Mouse (Mus musculus) lung, embryonic 16.5 days (tissue): ENCODE measurements around the gene Pym1. TPM values are rescaled to one million over a fixed set of nuclear protein-coding genes. Genes with fewer than 3 reads are reported as not detected.
"Not testable (repeated sequence)": the region's sequence is repeated elsewhere in the genome, so short reads cannot be mapped to it uniquely, and the experiment has no call there.

Experiments used
- ATAC-seq: fragments of 200-750 bp; cut with Nextera tagmentation; 2 replicates; pipeline ENCODE4 v1.8.0; 2017; ENCODE audit warnings: low read depth, mild to moderate bottlenecking, moderate library complexity
- H3K27ac ChIP-seq: fragments of 300-500 bp; sonication (generic); 2 replicates; pipeline ENCODE4 v1.5.1; 2014; ENCODE audit warnings: mild to moderate bottlenecking, control low read depth, low read length
- H3K27me3 ChIP-seq: fragments of 300-500 bp; sonication (generic); 2 replicates; pipeline ENCODE4 v1.6.1; 2014; ENCODE audit warnings: low read depth, low read length, mixed read lengths; ENCODE audit not compliant: control insufficient read depth, insufficient read depth
- H3K36me3 ChIP-seq: fragments of 300-500 bp; sonication (generic); 2 replicates; pipeline ENCODE4 v1.6.1; 2014; ENCODE audit warnings: low read length; ENCODE audit not compliant: control insufficient read depth, insufficient read depth
- H3K4me1 ChIP-seq: fragments of 300-500 bp; sonication (generic); replicated peaks from 2 replicates; pipeline ENCODE4 v1.6.1; 2014; ENCODE audit warnings: low read length, mixed read lengths; ENCODE audit not compliant: control insufficient read depth, insufficient read depth
- H3K4me2 ChIP-seq: fragments of 300-500 bp; sonication (generic); 2 replicates; pipeline ENCODE4 v1.6.1; 2014; ENCODE audit warnings: low read depth, low read length, control low read depth
- H3K4me3 ChIP-seq: fragments of 300-500 bp; sonication (generic); 2 replicates; pipeline ENCODE4 v1.5.1; 2014; ENCODE audit warnings: mild to moderate bottlenecking, low read length, control low read depth
- H3K9ac ChIP-seq: fragments of 300-500 bp; sonication (generic); 2 replicates; pipeline ENCODE4 v1.6.1; 2014; ENCODE audit warnings: low read length, control low read depth
- H3K9me3 ChIP-seq: fragments of 300-500 bp; sonication (generic); 2 replicates; pipeline ENCODE4 v1.6.1; 2016; ENCODE audit warnings: low read length; ENCODE audit not compliant: control insufficient read depth
- WGBS: fragments of 180-500 bp; shearing (Covaris S2); extraction: QIAGEN DNeasy Blood & Tissue Kit; methylation state at CpG from one replicate; pipeline ENCODE4 v1.1.7; 2014; 5-methylcytosine and 5-hydroxymethylcytosine counted together
- polyA plus RNA-seq: library from polyadenylated mRNA; unstranded; fragments of >200 nt; fragmentation: Nextera tagmentation; extraction: Ambion mirVana; gene quantifications from 2 replicates; pipeline ENCODE4 v1.2.1, GENCODE M21; 2015

The Pym1 gene
- polyA plus RNA-seq, 1 experiment from 2014 or later, result 32.7 TPM

- no peak overlapping the region for H3K4me3 ChIP-seq
- 0 out of 2 replicates have a peak, but pooled peaks cover 2% of the 10 kb centered on the region for H3K36me3 ChIP-seq
- no peak overlapping the region for H3K27ac ChIP-seq
- H3K9me3 ChIP-seq, result no peaks in the 10 kb centered on the region
- peak; percentile 28; the same call in 1 of the 2 replicates for ATAC-seq
- H3K4me1 ChIP-seq, result no peaks in the 10 kb centered on the region
- 83% methylated on average over 19 of the region's 19 CpGs for WGBS
- H3K9ac ChIP-seq, result no peak overlapping the region
- H3K4me2 ChIP-seq, result no peak overlapping the region
- no peaks in the 10 kb centered on the region for H3K27me3 ChIP-seq
Measured at GRCm38 (mm10) chr10:128715559-128716537, 31.8 kb upstream of the Pym1 start.

GRCm38 (mm10) chr10:128725466-128725865, 22.2 kb upstream of the Pym1 start:
- 69% methylated on average over 3 of the region's 4 CpGs for WGBS
- H3K4me2 ChIP-seq, H3K9ac ChIP-seq, H3K27ac ChIP-seq, H3K4me1 ChIP-seq, H3K27me3 ChIP-seq, H3K9me3 ChIP-seq, H3K36me3 ChIP-seq, ATAC-seq, H3K4me3 ChIP-seq: not testable (repeated sequence)

- H3K4me3 ChIP-seq, result no peak overlapping the region
- no peaks in the 10 kb centered on the region for H3K27me3 ChIP-seq
- H3K4me2 ChIP-seq, result no peak overlapping the region
- ATAC-seq, result no peak
- H3K9me3 ChIP-seq, result no peaks in the 10 kb centered on the region
- H3K4me1 ChIP-seq, result no peaks in the 10 kb centered on the region
- peaks cover 2% of the 10 kb centered on the region; the same call in 1 of the 2 replicates for H3K36me3 ChIP-seq
- H3K9ac ChIP-seq, result no peak overlapping the region
- WGBS, result 76% methylated on average over 5 of the region's 5 CpGs
- H3K27ac ChIP-seq, result no peak overlapping the region
Measured at GRCm38 (mm10) chr10:128728059-128728458, 19.6 kb upstream of the Pym1 start.

DNA sequence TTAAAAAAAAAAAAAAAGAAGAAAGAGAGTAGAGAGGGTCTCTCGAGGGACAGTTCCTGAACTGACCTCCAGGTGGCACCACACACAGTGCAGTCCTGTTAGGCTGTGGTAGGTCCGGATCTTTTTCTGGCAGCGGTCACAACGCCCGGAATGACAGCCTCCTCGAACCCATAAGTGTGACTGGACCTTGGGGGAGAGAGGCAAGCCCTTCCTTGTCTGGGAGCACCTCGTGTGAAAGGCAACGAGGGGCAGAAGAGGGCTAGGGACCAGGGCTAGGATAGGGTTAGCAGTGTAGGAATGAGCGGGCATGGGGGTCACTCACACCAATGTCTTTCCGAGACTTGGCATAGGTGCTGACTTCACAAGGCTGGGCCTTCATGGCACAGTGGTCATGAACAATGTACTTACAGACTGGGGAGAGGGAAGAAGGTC, 16.7 kb upstream of the Pym1 start:
- WGBS, result 19% methylated on average over 10 of the region's 10 CpGs
- peak; percentile 64 for ATAC-seq
- H3K9ac ChIP-seq, result no peak overlapping the region
- H3K27me3 ChIP-seq, result no peaks in the 10 kb centered on the region
- no peaks in the 10 kb centered on the region for H3K9me3 ChIP-seq
- H3K36me3 ChIP-seq, result peaks cover 4% of the 10 kb centered on the region; the same call in 1 of the 2 replicates
- no peak overlapping the region for H3K4me3 ChIP-seq
- H3K27ac ChIP-seq, result no peak overlapping the region
- no peak overlapping the region for H3K4me2 ChIP-seq
- no peaks in the 10 kb centered on the region for H3K4me1 ChIP-seq

- ATAC-seq, result no peak
- Histone ChIP-seq H3K4me1 (no peaks in the 10 kb centered on the region), H3K36me3 (peaks cover 4% of the 10 kb centered on the region; the same call in 1 of the 2 replicates), H3K4me2 (no peak overlapping the region), H3K27ac (no peak overlapping the region), H3K4me3 (no peak overlapping the region), H3K9ac (no peak overlapping the region), H3K9me3 (no peaks in the 10 kb centered on the region), H3K27me3 (no peaks in the 10 kb centered on the region)
Measured at GRCm38 (mm10) chr10:128731992-128732391, 15.7 kb upstream of the Pym1 start.

DNA sequence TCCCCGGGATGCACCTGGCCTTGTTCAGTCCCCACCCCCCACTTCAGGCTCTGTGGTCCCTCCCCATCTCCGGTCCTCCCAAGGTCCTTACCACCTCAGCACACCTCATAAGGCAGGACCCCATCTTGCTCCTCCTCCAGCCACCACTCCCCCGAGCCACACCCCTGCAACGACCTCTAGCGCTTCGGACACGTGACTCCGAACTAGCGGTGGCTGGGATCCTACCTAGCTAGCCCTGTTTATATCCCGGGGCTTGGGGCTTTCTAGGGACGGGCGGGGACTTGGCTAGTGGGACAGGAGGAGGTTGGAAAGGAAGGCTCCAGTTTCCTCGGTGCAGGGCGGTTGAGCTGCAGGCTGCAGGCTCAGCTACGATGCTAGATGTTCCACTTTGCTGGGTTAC, 10.3 kb upstream of the Pym1 start:
- no peaks in the 10 kb centered on the region for H3K27me3 ChIP-seq
- ATAC-seq, result peak; percentile 41; the same call in 1 of the 2 replicates
- H3K36me3 ChIP-seq, result peaks cover 4% of the 10 kb centered on the region; the same call in 1 of the 2 replicates
- WGBS, result 4% methylated on average over 14 of the region's 15 CpGs
- peak overlapping the region; percentile 45 for H3K4me2 ChIP-seq
- peaks cover 6% of the 10 kb centered on the region for H3K4me1 ChIP-seq
- peak overlapping the region; percentile 12; the same call in 1 of the 2 replicates for H3K4me3 ChIP-seq
- peak overlapping the region; percentile 36; the same call in 1 of the 2 replicates for H3K9ac ChIP-seq
- H3K27ac ChIP-seq, result no peak overlapping the region
- H3K9me3 ChIP-seq, result no peaks in the 10 kb centered on the region

- no peaks in the 10 kb centered on the region for H3K27me3 ChIP-seq
- H3K27ac ChIP-seq, result no peak overlapping the region
- no peak overlapping the region for H3K9ac ChIP-seq
- H3K9me3 ChIP-seq, result no peaks in the 10 kb centered on the region
- no peak for ATAC-seq
- no peak overlapping the region for H3K4me2 ChIP-seq
- H3K4me3 ChIP-seq, result no peak overlapping the region
- H3K4me1 ChIP-seq, result peaks cover 25% of the 10 kb centered on the region
- 44% methylated on average over 2 of the region's 2 CpGs for WGBS
- H3K36me3 ChIP-seq, result no peaks in the 10 kb centered on the region
Measured at GRCm38 (mm10) chr10:128740296-128740695, 7.4 kb upstream of the Pym1 start.

DNA sequence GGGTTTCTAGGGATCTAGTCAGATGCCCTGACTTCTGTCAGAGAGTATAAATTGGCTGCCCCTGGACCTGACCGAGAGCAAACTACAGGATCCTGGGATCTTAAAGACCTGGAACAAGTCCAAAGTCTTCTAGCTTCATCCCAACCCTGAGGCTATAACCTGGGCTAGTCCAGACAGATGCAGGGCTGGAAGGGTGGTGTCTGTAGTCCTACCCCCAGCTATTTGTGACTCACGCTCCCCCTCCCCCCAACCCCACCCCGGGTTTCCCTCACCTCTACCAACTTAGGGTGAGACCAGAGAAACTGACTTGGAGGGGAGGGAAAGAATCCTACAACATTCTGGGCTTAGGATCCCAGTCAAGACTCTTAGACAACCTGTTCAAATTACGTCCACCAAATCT, 5.1 kb upstream of the Pym1 start:
- WGBS, result 19% methylated on average over 4 of the region's 4 CpGs
- H3K4me3 ChIP-seq, result peak overlapping the region; percentile 78
- no peaks in the 10 kb centered on the region for H3K27me3 ChIP-seq
- peak overlapping the region; percentile 87; the same call in 1 of the 2 replicates for H3K9ac ChIP-seq
- no peak for ATAC-seq
- H3K36me3 ChIP-seq, result no peaks in the 10 kb centered on the region
- H3K9me3 ChIP-seq, result no peaks in the 10 kb centered on the region
- no peak overlapping the region for H3K27ac ChIP-seq
- H3K4me2 ChIP-seq, result peak overlapping the region; percentile 95
- H3K4me1 ChIP-seq, result peaks cover 30% of the 10 kb centered on the region

DNA sequence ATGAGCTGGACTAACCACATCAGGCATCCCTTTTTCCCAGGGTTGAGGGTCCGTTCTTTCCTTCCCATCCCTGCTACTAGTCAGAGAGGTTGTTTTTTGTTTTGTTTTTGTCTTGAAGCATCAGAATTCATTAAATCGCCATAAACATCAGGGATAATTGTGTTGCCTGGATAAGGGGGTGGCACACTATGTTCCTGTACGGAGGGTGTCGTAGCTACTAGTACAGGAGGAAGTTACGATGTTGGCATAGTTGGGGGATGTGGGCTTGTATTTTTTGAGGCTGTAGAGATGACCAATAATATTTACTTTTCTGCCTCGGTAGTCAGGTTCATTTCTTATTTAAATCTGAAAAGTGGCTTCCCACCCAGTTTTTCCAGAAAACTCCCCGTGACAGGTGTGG, 4.5 kb upstream of the Pym1 start:
- peak overlapping the region; percentile 76; the same call in 1 of the 2 replicates for H3K27ac ChIP-seq
- ATAC-seq, result no peak
- whole genome bisulfite sequencing, result 3% methylated on average over 7 of the region's 7 CpGs

More for the DNA sequence above, 4.5 kb upstream of the Pym1 start:
- Histone ChIP-seq H3K36me3 (no peaks in the 10 kb centered on the region), H3K4me1 (peaks cover 27% of the 10 kb centered on the region), H3K4me3 (peak overlapping the region; percentile 78), H3K9me3 (no peaks in the 10 kb centered on the region), H3K4me2 (peak overlapping the region; percentile 95), H3K9ac (peak overlapping the region; percentile 87), H3K27me3 (no peaks in the 10 kb centered on the region)
